Mouse (Mus musculus) frontal cortex, adult 2 months (tissue): ENCODE data around the gene Lce6a. TPM values are rescaled to one million over a fixed set of nuclear protein-coding genes. Genes with fewer than 3 reads are reported as not detected.

Experiments
- DNase-seq, 2 experiments: peaks; one replicate each; pipeline ENCODE4 v3.0.0; 2022; ENCODE audit warnings: low spot score in 1 of 2; ENCODE audit errors: extremely low spot score in 1 of 2
- polyA plus RNA-seq: library from polyadenylated mRNA; depleted of rRNA; stranded (reverse); fragments of >200 nt; gene quantifications from 2 replicates; pipeline ENCODE4 v1.2.3, GENCODE M21; 2012; rRNA removed

The Lce6a gene
- polyA plus RNA-seq, 1 experiment, result not detected

DNA sequence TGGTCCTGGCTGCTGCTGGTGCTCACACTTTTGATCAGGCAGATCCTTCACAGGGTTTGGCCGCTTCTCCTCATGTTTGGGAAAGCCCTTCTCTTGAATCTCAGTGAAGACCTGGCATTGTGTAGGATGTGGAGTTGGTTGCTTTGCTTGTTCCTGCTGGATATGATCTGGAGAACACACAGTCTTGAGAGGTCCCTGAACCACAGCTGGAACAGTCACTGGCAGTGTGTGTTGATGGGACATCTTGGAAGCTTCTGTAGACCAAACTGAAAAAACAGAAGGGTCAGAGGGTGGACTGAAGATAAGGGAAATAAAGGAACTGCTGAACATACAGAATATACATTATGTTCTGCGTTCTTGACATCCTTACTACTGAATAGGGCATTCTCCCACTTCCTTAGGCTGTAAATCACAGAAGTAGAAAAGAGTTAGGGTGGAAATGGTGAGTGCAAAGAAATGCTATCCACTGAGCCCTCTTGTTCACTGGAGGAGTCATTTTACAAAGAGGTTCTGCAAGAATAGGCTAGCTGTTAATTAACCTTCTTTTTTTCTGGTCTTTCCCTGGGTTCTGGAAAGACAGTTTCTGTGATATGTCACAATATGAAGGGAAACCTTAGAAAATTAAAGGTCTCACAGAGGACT is 48.8 kb downstream of the Lce6a start:
- DNase-seq, result no peak

Other genes starting within 250 kb of the Lce6a start
- gene Sprr2h, start 236.0 kb downstream of the Lce6a start, polyA plus RNA-seq, result not detected in 2 replicates
- gene Sprr2i, start 213.7 kb downstream of the Lce6a start, polyA plus RNA-seq, result not detected in 2 replicates
- not detected in 2 replicates for gene Sprr2j-ps, start 203.6 kb downstream of the Lce6a start, polyA plus RNA-seq
- gene Gm9774, start 192.2 kb downstream of the Lce6a start, polyA plus RNA-seq, result 6.0 and 7.7 TPM in 2 replicates
- gene Sprr2k, start 189.1 kb downstream of the Lce6a start, polyA plus RNA-seq, result not detected in 2 replicates
- not detected in 2 replicates for gene Sprr1b, start 182.9 kb downstream of the Lce6a start, polyA plus RNA-seq
- not detected in 2 replicates for gene Sprr3, start 162.9 kb downstream of the Lce6a start, polyA plus RNA-seq
- gene Sprr1a, start 135.8 kb downstream of the Lce6a start, polyA plus RNA-seq, result 0.46 and 0.70 TPM in 2 replicates
- not detected in 2 replicates for gene Sprr4, start 121.2 kb downstream of the Lce6a start, polyA plus RNA-seq
- gene 2310046K23Rik, start 87.1 kb downstream of the Lce6a start, polyA plus RNA-seq, result not detected in 2 replicates
- gene Ivl, start 47.9 kb downstream of the Lce6a start, polyA plus RNA-seq, result not detected in 2 replicates
- gene Smcp, start 32.7 kb downstream of the Lce6a start, polyA plus RNA-seq, result not detected in 2 replicates
- not detected in 2 replicates for gene 2210017I01Rik, start 14.2 kb downstream of the Lce6a start, polyA plus RNA-seq
- gene Lce1a1, start 26.6 kb upstream of the Lce6a start, polyA plus RNA-seq, result not detected in 2 replicates
- gene Lce1b, start 35.3 kb upstream of the Lce6a start, polyA plus RNA-seq, result not detected in 2 replicates
- gene Lce1a2, start 48.7 kb upstream of the Lce6a start, polyA plus RNA-seq, result not detected in 2 replicates
- not detected in 2 replicates for gene Lce1c, start 57.6 kb upstream of the Lce6a start, polyA plus RNA-seq
- gene Lce1d, start 65.5 kb upstream of the Lce6a start, polyA plus RNA-seq, result not detected in 2 replicates
- not detected in 2 replicates for gene Lce1e, start 87.4 kb upstream of the Lce6a start, polyA plus RNA-seq
- gene Lce1f, start 98.7 kb upstream of the Lce6a start, polyA plus RNA-seq, result not detected in 2 replicates
- gene Gm38119, start 117.4 kb upstream of the Lce6a start, polyA plus RNA-seq, result not detected in 2 replicates
- not detected in 2 replicates for gene Lce1g, start 130.7 kb upstream of the Lce6a start, polyA plus RNA-seq
- not detected in 2 replicates for gene Lce1h, start 143.4 kb upstream of the Lce6a start, polyA plus RNA-seq
- gene Lce1i, start 157.2 kb upstream of the Lce6a start, polyA plus RNA-seq, result not detected in 2 replicates
- gene Lce1j, start 168.9 kb upstream of the Lce6a start, polyA plus RNA-seq, result not detected in 2 replicates
- not detected in 2 replicates for gene Lce1k, start 186.2 kb upstream of the Lce6a start, polyA plus RNA-seq
- gene Kprp, start 205.6 kb upstream of the Lce6a start, polyA plus RNA-seq, result 0.04 TPM in 1 of 2 replicates, not detected in the other
- gene Lce1l, start 229.6 kb upstream of the Lce6a start, polyA plus RNA-seq, result not detected in 2 replicates
- not detected in 2 replicates for gene 2310050C09Rik, start 248.6 kb upstream of the Lce6a start, polyA plus RNA-seq